Mouse (Mus musculus): ENCODE results near the gene Mier1. TPM values are rescaled to one million over a fixed set of nuclear protein-coding genes. Genes with fewer than 3 reads are reported as not detected.

The Mier1 gene
- polyA plus RNA-seq, 1 experiment, result 6.4 TPM

GRCm38 (mm10) chr4:103213859-103214497 is 99.8 kb downstream of the Mier1 start:
- peaks cover 14% of the 10 kb centered on the region for H3K79me2 ChIP-seq (ENCODE audit: control insufficient read depth, insufficient read depth)
- H3K4me3 ChIP-seq, result peak overlapping the region; percentile 62
- TF ChIP-seq CEBPB (IDR thresholded peaks at IDR 0.05; ENCODE audit: insufficient read depth, poor library complexity, severe bottlenecking) (no peak), MYOG (IDR thresholded peaks at IDR 0.05; ENCODE audit: control insufficient read depth in 1 of 3, insufficient read depth in 1 of 3, insufficient read length in 2 of 3, low read depth in 2 of 3) (no peak), TCF12 (IDR thresholded peaks at IDR 0.05; ENCODE audit: insufficient read depth, poor library complexity, severe bottlenecking) (no peak), POLR2AphosphoS2 (IDR thresholded peaks at IDR 0.05; ENCODE audit: insufficient read length, low read depth) (no peak), REST (IDR thresholded peaks at IDR 0.05; ENCODE audit: insufficient read depth, insufficient read length) (no peak), MAX (IDR thresholded peaks at IDR 0.05; ENCODE audit: low read depth) (no peak), USF1 (IDR thresholded peaks at IDR 0.05; ENCODE audit: low read depth) (no peak)
- H3K27me3 ChIP-seq (ENCODE audit: control insufficient read depth, insufficient read depth, insufficient read length), result no peaks in the 10 kb centered on the region
- H3ac ChIP-seq (ENCODE audit: control insufficient read depth, insufficient read length), result peak overlapping the region; percentile 62
- H3K36me3 ChIP-seq (ENCODE audit: control insufficient read depth, insufficient read depth), result no peaks in the 10 kb centered on the region
- peak overlapping the region; percentile 99 for H3K4me2 ChIP-seq (ENCODE audit: low read depth)

GRCm38 (mm10) chr4:103214498-103214924 is 100.3 kb downstream of the Mier1 start:
- peaks cover 14% of the 10 kb centered on the region for H3K79me2 ChIP-seq (ENCODE audit: control insufficient read depth, insufficient read depth)
- peak overlapping the region; percentile 62 for H3K4me3 ChIP-seq
- H3K27me3 ChIP-seq (ENCODE audit: control insufficient read depth, insufficient read depth, insufficient read length), result no peaks in the 10 kb centered on the region
- no peak overlapping the region for H3K4me2 ChIP-seq (ENCODE audit: low read depth)
- H3K36me3 ChIP-seq (ENCODE audit: control insufficient read depth, insufficient read depth), result no peaks in the 10 kb centered on the region
- H3ac ChIP-seq (ENCODE audit: control insufficient read depth, insufficient read length), result peak overlapping the region; percentile 62
- TF ChIP-seq MYOG (IDR thresholded peaks at IDR 0.05; ENCODE audit: control insufficient read depth in 1 of 3, insufficient read depth in 1 of 3, insufficient read length in 2 of 3, low read depth in 2 of 3) (peak in 1 of 3 experiments; percentile 25), CEBPB (IDR thresholded peaks at IDR 0.05; ENCODE audit: insufficient read depth, poor library complexity, severe bottlenecking) (no peak), TCF12 (IDR thresholded peaks at IDR 0.05; ENCODE audit: insufficient read depth, poor library complexity, severe bottlenecking) (no peak), TCF3 (IDR thresholded peaks at IDR 0.05; ENCODE audit: insufficient read length, low read depth) (no peak), MYOD1 (IDR thresholded peaks at IDR 0.05; ENCODE audit: control insufficient read depth in 1 of 3, insufficient read length in 2 of 3, low read depth in 2 of 3) (no peak), SRF (IDR thresholded peaks at IDR 0.05; ENCODE audit: control insufficient read depth, insufficient read length, low read depth) (no peak), USF1 (IDR thresholded peaks at IDR 0.05; ENCODE audit: low read depth) (no peak), POLR2AphosphoS2 (IDR thresholded peaks at IDR 0.05; ENCODE audit: insufficient read length, low read depth) (peak; percentile 41), MAX (IDR thresholded peaks at IDR 0.05; ENCODE audit: low read depth) (no peak), E2F4 (IDR thresholded peaks at IDR 0.05; ENCODE audit: insufficient read depth) (no peak), POLR2A (IDR thresholded peaks at IDR 0.05; ENCODE audit: insufficient read length, low read depth) (peak; percentile 69), REST (IDR thresholded peaks at IDR 0.05; ENCODE audit: insufficient read depth, insufficient read length) (no peak)

Other genes starting within 250 kb of the Mier1 start
- gene Tctex1d1, start 135.8 kb upstream of the Mier1 start, polyA plus RNA-seq (2012; fragmentation: generic; extraction: Trizol), result not detected
- not detected for gene Insl5, start 87.5 kb upstream of the Mier1 start, polyA plus RNA-seq (2012; fragmentation: generic; extraction: Trizol)
- 0.47 TPM for gene Wdr78, start 165 bp downstream of the Mier1 start, polyA plus RNA-seq (2012; fragmentation: generic; extraction: Trizol)
- 4.2 TPM for gene Slc35d1, start 100.8 kb downstream of the Mier1 start, polyA plus RNA-seq (2012; fragmentation: generic; extraction: Trizol)
- gene 4921539E11Rik, start 176.5 kb downstream of the Mier1 start, polyA plus RNA-seq (2012; fragmentation: generic; extraction: Trizol), result not detected
- 7.2 TPM for gene Oma1, start 199.4 kb downstream of the Mier1 start, polyA plus RNA-seq (2012; fragmentation: generic; extraction: Trizol)

Data from myocyte (in vitro differentiated cells).